Mouse (Mus musculus) R1 (cell line): ENCODE data around the gene Tefm.
"Not testable (repeated sequence)": the region's sequence is repeated elsewhere in the genome, so short reads cannot be mapped to it uniquely, and the experiment has no call there.

Experiments used
- DNase-seq: peaks from one replicate; pipeline ENCODE4 v3.0.0-alpha.2; 2018; ENCODE audit warnings: low read depth, low spot score

Tefm gene

DNA sequence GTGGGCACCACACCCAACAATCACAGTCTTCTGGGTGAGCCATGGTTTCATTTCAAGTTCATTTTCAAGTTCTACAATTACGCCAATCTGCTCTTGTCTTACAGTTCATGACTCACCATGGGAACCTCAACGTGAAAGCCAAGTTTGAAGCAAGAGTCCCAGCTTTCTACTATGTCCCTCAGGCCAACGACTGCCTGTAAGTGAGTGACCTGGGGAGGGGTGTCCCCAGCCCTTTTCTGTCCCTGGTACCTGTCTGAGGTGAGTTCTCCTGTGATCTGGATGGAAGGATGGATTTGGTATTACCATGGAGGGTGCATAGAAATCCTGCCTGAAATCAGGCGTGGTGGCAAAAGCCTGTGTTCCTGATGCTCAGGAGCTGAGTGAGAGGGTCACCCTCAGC lies 14.9 kb upstream of the Tefm start:
- DNase-seq = no peak

DNA sequence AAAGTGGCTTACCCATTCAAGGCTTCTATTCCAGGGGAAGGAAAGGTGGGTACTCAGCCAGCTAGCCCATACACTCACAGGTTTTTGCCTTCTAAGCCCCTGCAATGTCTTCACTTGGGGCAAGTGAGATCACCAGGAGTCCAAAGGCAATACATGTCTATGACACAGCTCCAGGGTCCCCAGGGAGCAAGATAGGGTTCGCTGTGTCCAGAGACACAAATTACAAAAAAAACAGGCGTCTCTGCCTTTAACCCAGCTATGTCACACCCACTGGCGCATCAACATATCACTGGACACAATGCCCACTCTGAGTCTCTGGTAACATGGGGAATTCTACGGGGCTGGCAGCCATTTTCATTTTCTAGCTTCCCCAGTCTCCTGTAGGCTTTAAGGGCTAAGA lies 14.0 kb upstream of the Tefm start:
- no peak for DNase-seq

DNA sequence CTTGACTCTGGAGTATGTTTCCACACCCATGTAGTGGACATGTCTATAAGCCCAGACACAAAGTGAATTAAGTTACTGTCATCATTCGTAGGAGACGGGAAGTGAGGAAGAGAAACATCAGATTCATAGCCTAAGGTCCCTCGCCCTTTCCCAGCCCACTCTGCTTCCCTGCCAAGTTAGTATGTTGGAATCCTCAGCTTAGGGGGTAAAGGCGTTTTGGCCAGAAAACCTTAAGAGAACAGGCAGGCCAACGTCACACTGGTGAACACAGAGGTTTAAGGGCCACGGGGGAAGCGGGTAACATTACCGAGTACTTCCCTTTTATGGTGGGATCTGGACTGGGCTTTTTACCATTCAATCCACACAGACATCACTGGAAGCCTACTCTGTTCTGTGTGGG lies 13.6 kb upstream of the Tefm start:
- DNase-seq = no peak

DNA sequence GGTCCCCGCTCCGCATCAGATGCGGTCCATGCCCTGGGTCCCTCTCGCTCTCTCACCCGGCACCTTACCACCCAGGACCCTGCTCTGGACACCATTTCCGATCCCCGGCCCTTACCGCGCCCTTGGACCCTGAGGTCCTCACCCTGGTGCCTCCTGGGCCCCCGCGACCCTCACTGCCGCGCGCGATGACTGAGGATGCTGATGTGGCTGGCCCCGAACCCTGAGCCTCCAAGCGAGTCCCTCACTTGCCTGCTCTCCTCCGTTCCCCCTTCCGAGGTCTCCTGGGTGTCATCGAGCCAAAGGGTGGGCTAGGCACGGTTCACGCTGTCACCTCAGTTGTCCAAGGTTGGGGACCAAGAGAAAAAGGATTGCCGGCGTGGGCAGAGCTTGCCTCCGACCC lies 12.5 kb upstream of the Tefm start:
- no peak for DNase-seq

DNA sequence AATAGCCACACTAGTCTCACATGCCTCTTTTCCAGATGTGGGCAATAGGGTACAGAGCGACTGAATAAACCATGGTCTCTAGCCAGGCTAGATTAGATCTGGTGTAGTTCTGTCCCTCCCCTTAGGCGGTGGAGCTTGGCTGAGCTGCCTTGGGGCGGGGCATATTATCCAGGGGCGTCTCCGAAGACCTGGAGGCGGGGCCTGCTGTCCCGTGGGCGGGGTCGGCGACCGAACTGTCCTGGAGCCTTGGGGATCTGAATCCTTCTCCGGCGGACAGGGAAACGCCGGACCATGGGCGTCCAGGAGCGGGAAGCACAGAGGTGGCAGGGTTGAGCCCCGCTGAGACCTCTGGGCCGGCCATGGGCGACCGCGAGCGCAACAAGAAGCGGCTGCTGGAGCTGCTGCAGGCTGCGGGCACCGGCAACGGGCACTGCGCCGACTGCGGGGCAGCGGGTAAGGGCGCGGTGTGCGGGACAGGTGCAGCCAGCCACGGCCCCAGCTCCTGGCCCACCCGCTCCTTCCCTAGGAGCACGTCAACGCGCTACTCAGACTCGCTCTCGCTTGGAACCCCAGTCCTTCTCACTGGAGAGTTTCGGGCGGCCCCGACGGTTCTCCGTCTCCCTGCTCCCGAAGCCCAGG lies 12.0 kb upstream of the Tefm start, which contains the start of gene Adap2:
TSS of gene Adap2 (plus strand) at position 249 of the 639 bp plus-strand sequence.
- peak; percentile 92 for DNase-seq

DNA sequence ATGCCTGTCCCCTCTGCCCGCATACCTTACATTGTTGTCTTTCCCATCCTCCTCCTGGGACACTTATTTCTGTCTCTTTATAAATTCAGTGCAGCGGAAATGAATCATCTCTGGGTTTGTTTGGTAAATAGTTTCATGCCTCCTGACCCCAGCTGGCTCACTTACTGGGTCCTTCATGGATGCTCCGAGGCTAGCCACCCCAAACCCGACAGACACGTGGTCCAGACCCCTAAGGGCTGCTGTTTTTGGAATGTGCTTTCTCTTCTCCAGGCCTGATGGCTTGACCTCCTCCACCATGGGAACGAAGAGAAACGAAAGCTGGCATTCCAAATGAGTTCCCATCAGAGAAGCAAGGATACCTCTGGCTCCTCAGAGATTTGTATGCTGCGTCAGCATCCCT lies 10.4 kb upstream of the Tefm start:
- no peak for DNase-seq

DNA sequence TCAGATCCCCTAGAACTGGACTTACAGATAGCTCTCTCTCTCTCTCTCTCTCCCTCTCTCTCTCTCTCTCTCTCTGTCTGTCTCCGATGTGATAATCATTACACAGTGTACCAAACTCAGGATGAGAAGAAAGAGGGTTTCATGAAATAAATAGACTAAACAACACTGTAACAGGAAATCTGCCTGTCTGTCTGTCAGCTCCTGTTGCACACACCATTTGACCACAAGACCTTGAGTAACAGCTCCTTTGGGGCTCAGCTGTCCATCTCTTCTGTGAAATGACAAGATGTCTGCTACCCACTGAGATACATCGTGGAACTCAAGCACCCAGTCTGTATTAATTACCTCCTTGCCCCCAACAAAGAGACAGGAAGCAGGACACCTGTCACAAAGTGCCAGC lies 9.6 kb upstream of the Tefm start:
- no peak for DNase-seq

DNA sequence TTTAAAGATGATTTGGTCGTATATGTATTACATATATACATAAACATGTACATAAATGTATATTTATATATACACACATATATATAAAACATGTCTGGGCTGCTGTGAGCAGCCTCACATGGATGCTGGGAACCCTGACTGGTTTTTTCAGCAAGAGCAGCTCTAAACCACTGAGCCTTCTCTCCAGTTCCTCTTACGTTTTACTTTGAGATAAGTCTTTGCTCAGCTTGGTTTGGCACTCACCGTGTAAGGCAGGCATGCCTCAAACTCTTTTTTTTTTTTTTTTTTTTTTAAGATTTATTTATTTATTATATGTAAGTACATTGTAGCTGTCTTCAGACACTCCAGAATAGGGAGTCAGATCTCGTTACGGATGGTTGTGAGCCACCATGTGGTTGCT lies 8.6 kb upstream of the Tefm start:
- DNase-seq = no peak

DNA sequence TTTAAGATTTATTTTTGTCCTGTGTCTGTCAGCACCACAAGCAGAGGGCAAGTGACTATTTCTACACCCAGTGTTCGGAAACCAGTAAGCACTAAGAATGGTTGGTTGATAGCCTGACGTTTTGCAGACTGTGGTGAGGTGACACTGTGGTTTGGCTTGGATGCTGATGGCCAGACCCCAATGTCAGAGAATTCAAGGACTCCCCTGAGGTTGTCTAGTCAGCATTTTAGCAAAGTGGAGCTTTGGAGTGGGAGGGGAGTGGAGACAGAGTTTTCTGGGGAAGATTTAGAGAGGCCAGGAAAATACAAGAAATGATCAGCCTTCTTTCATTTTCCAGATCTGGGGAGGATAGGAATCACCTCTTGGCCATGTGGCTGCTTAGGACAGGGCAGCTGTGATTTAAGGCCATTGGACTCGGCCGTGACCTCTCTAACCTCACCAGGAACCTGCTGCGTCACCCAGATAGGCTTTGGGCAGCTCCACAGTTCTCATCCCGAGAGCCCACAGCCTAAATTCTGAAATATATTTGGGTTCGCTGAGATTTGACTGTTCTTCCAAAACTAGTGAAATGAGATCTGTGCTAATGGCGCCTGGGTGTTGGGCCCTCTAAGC lies 7.5 kb upstream of the Tefm start:
- DNase-seq = no peak

DNA sequence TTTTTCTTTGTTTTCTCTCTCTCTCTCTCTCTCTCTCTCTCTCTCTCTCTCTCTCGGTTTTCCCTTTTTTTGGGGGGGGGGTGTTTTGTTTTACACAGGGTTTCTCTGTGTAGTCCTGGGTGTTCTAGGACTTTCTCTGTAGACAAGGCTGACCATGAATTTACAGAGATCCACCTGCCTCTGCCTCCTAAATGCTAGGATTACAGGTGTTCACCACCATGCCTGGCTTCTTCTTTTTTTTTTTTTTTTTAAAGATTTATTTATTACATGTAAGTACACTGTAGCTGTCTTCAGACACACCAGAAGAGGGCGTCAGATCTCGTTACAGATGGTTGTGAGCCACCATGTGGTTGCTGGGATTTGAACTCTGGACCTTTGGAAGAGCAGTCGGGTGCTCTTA lies 7.0 kb upstream of the Tefm start:
- not testable (repeated sequence) for DNase-seq

DNA sequence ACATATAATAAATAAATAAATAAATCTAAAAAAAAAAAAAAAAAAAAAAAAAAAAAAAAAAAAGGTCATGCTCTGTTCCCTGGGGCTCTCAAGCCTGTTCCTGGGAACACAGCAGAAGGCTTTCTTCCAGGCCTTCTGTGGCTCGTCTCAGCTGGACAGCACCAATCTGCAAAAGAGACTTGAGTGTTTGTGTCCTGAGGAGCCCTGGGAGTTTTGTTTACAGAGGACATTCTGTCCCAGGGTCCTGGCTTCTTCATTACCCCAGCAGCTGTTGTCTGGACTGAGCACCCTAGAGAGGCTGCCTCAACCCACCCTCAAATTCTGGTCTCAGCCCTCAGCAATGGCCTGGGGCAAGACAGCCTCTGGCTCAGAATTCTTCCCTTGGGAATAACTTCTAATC lies 6.3 kb upstream of the Tefm start:
- no peak for DNase-seq

DNA sequence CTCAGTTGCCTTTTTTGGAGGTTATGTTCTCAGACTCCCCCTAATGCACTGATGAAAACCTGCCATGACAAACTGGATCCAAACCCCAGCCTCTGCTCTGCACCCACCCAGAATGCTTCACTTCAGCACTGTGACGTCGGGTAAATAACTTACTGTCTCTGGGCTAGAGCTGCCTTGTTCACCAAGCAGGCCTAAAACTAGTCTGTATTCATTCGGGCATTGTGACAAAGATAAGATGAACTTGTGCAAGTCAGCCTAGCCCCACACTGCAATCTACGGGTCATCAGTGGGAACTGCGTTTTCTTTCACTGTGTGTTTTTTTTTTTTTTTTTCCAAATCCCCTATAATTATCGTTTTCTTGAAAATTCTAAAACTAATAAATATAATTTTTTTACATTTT lies 5.8 kb upstream of the Tefm start:
- peak; percentile 57 for DNase-seq

DNA sequence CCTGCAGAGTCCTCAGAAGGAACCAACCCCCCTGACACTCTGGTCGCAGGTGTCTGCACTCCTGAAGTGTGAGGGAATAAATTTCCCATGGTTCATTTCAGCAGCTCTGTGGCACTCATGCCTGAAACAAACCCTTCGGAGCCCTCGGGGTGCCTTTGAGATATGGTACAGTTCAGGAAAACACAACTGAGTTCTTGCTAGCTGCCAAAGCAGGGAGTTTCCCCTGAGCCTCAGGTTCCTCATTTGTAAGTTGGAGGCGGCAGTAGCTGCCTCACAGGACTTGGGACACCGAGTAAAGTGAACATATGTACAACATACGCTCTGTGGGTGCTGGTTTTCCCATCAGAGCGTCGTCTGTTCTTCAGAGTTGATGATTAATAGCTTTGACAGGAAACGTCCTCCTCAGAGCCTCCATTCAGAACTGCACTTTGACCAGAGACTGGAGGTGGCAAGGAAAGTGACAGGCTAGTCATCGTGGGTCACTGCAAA lies 3.9 kb upstream of the Tefm start:
- DNase-seq = no peak

DNA sequence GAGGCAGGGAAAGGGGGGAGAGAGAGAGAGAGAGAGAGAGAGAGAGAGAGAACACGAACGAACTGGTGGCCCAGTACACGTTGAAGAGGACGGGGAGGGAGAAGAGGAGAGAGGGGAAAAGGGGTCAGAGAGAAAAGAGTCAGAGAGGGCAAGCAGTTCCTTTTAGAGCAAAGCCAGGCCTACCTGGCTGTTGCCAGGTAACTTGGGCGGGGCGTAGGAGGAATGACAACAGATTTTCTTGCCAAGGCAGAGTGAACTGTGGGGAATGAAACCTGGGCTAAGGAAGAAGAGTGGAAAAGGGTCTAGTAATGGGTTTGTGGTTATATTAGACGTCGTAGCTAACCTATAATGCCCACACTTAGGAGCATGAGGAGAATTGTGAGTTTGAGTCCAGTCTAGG lies 897 bp upstream of the Tefm start:
- DNase-seq = peak; percentile 56

DNA sequence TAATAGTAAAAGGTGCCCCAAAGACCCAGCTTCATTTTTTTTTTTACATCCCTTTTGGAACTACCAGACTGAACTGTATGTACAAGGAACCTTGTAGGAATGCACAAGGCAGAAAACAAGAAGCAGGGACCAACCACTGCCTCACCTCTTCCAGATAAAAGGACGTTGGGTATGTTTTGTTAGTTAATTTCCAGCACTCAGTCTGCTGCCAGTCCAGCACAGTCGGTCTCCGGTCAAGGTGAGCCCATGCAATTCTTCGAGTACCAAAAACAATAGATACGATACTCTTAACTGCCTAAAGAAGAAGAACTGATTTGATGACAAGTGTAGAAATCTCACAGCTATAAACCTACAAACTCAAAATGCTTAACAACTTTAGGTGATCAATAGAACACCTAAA lies 4.2 kb downstream of the Tefm start:
- peak; percentile 81 for DNase-seq

DNA sequence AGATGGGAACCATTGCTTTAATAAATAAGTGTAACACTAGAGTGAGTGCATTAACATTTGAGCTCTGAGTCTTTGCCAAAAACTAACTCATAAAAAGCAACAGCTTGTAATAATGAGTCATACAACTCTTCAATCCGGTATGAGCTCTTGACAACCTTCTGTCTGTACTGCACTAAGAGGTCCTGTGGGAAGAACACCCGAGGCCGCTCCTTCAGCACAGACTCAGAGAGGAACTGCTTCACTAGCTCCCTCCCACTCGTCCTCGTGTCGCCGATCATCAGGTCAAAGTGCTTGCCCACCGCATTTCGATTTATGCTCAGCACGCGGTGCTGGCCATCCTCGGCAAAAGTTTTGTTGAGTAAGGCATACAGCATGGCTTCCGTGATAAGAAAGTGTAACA lies 5.2 kb downstream of the Tefm start:
- DNase-seq = peak; percentile 58

DNA sequence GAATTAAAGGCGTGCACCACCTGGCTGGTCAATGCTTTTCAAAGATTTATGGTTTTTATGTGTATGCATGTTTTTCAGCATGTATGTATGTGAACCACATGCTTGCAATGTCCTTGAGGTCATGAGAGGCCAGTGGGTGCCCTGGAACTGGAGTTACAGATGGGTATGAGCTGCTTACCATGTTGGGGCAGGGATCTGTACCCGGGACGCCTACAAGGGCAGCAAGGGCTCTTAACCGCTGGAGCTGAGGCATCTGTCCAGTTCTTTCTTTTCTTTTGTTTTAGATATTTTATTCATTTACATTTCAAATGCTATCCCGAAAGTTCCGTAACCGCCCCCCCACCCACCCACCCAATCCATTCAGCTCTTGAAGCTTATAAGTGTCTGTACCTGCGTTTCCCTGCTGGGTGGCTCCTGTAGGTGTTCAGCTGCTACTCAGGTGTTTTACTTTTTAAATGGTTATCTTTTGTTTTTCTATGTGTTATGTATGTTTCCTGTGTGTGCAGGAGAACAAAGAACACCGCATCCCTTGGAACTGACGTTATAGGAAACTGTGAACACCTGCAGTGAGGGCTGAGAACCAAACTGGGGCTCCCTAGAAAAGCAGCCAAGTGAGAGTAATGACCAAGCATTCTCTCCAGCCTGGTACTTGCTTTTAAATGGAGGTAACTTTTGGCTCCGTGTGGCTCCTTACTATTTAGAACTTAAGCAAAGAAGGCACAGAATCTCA lies 5.9 kb downstream of the Tefm start:
- DNase-seq = peak; percentile 88

DNA sequence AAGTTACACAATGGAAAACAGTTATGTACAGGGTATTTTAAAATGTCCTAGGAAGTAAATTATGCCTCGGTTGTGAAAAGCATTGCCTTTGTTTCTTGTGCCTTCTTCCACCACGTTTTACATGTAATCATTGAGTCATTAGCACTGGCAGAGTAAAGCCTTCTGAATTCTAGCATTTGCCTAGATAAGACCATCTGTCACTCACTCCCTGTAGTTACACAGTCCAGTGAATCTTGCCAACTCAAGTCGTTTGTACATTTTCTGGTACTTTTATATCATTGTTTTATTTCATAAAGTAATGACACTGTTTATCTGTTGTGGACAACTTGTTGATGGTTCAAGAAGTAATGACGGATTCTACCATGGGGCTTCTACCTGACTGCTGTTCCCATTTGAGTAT lies 7.2 kb downstream of the Tefm start:
- no peak for DNase-seq

DNA sequence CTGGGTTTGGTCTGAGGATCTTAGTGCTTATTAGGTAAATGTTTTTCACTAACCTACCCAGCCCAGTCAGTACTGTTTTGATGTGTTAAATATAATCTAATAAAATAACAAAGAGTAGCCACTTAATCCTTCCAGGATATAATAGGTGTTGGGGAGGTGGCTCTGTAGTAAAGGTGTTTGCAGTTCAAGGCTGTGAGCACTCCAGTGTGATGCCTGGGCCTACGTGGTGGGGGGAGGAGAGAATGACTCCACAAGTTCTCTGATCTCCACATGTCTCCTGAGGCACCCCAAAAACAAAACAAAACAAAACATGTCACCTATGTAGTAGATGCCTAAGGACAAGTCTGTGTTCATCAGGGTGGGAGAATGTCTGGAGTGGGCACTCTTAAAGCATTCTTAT lies 9.9 kb downstream of the Tefm start:
- peak; percentile 94 for DNase-seq

DNA sequence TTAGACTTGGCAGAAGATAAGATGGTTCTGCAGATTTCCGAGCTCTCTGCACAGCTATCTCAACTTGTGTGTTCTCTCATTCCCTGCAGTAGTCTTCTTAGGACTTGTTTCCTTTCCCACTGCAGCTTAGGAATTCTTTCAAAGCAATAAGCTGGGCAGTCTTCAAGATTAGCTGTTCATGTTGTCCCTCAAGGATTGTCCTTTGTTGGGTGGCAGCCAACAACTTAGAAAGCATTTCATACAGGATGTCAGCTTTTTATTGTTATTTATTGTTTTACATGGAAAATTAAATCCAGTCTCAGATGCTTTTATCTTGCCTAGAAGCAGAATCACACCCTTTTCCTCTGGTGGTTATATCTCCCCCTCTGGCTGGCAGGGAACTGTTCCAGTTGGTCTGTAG lies 25.6 kb downstream of the Tefm start:
- no peak for DNase-seq

DNA sequence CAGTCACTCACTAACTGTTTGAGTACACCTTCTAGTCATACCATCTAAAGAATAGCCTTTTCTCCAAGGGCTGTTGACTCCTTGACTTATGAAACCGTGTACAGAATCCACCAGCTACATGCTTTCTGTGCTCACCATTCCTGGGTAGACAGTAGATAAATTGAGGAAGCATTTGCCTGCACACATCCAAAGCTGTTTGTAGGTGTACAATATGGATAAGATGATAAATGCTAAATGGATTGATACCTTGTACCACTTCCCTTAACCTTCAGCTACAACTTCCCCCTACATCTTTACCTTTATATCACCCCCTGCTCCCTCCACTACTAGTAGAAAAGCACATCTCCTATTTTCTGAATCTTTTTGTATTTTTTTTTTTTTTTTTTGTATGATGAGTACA lies 37.6 kb downstream of the Tefm start:
- no peak for DNase-seq

DNA sequence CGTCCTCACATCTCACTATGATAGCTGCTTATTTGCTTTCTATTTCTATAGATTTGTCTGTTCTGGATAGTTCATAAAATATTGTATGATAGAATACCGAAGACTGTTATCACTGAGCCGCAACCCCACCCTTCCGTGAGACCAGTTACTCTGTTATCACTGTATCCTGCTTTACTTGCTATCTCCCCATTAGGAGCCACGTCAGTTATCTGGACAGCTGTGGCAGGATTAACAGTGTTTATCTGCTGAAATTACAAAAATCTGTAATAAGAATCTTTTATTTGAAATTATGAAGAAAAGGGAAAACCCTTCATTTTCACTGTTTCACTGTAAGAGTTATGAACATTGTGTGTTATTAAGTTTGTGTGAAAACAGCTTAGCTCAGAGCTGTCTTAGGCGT lies 40.7 kb downstream of the Tefm start:
- no peak for DNase-seq

DNA sequence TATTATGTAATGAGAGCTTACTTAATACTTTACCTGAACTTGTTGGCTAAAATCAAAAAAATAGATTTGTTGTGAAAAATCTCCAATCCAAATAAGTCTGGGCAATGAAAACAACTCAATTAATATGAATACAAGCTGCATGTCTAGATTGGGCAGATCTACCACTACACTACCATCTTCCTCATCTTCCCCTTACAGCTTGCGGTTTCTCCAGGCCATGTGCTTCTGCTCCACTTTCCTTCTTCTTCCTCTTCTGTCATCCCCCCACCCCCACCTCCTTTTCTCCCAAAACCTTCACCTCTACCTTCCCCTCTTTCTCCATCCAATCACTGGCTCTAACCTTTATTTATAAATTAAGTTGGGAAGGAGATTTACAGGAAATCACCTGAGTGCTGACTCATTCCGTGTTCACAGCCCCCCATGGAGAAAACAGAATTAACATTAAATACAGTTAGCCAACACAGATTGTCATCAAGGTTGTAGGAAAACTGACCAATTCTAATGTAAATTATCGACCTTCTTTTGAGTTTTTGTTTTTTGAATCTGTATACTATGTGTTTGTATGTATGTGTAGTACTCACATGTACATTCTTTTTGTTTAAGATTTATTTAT lies 43.4 kb downstream of the Tefm start:
- DNase-seq = peak; percentile 87
